Mouse (Mus musculus): Measurements from ENCODE around the gene Carmil2.

The Carmil2 gene

GRCm38 (mm10) chr8:105719637-105720036 lies 33.6 kb downstream of the Carmil2 start:
- no peak for DNase-seq (ENCODE audit: extremely low read depth, low read depth, low spot score)

GRCm38 (mm10) chr8:105722861-105723260 lies 36.8 kb downstream of the Carmil2 start:
- no peak for DNase-seq (ENCODE audit: extremely low read depth, low read depth, low spot score)

- DNase-seq (ENCODE audit: extremely low read depth, low read depth, low spot score) = no peak
Measured at GRCm38 (mm10) chr8:105725726-105726125, 39.7 kb downstream of the Carmil2 start.

- no peak for DNase-seq (ENCODE audit: extremely low read depth, low read depth, low spot score)
Measured at GRCm38 (mm10) chr8:105727397-105728124, 41.5 kb downstream of the Carmil2 start.

GRCm38 (mm10) chr8:105732186-105732585 lies 46.1 kb downstream of the Carmil2 start:
- DNase-seq (ENCODE audit: extremely low read depth, low read depth, low spot score) = no peak

- no peak for DNase-seq (ENCODE audit: extremely low read depth, low read depth, low spot score)
Measured at GRCm38 (mm10) chr8:105739216-105739615, 53.1 kb downstream of the Carmil2 start.

GRCm38 (mm10) chr8:105743301-105743700 lies 57.2 kb downstream of the Carmil2 start:
- DNase-seq (ENCODE audit: extremely low read depth, low read depth, low spot score) = no peak
